13 mouse cellular contexts compared by ENCODE assay signal in the genomic region with DNA sequence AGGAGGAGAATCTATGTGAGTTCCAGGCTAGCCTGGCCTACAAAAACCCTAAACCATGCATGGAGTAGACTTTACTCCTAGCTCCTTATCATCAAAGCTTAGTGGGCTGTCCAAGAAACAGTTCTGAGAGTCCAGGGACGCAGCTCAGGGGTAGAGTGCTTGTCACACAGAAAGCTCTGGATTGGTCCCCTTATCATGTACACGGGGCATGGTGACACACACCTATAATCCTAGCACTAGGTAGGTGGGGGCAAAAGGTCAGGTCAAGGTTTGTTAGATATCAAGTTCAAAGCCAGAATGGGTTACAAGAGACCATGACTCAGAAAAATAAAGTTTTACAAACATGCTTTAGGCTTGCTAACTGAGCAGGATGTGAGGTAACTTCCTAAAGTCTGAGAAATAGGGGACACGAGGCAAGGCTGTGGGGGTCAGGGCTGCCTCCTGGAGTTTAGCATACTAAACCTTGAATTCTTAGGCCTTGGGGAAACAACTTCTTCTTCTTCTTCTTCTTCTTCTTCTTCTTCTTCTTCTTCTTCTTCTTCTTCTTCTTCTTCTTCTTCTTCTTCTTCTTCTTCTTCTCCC. TPM values are rescaled to one million over a fixed set of nuclear protein-coding genes. Genes with fewer than 3 reads are reported as not detected.
"Had no signal": no experiment of that assay in that cellular context is flagged by ENCODE, and none has a peak within 500 bp of the region (broad histone marks: within the 10 kb centered on the region; RNA-seq: fewer than 3 reads in every experiment).

No protein-coding gene starts in this region.

- H3K9me3 ChIP-seq: limb, embryonic 12.5 days; lung, embryonic 15.5 days; midbrain, embryonic 12.5 days; neural tube, embryonic 13.5 days had no signal

- H3K27ac ChIP-seq: limb, embryonic 12.5 days; liver, embryonic 14.5 days; lung, embryonic 15.5 days; macrophage; midbrain, embryonic 12.5 days; neural tube, embryonic 13.5 days had no signal

- H3K27me3 ChIP-seq: limb, embryonic 12.5 days; lung, embryonic 15.5 days; midbrain, embryonic 12.5 days; neural tube, embryonic 13.5 days had no signal

- H3K4me2 ChIP-seq: limb, embryonic 12.5 days; lung, embryonic 15.5 days; midbrain, embryonic 12.5 days; neural tube, embryonic 13.5 days had no signal

- H3K9ac ChIP-seq: limb, embryonic 12.5 days; liver, embryonic 14.5 days; lung, embryonic 15.5 days; midbrain, embryonic 12.5 days; neural tube, embryonic 13.5 days had no signal

- ATAC-seq: midbrain, embryonic 16.5 days had no signal

- DNase-seq: kidney, adult 8-10 months; kidney, postnatal 25 days; lung, postnatal 14 days; retina, postnatal 1 day; right cerebral cortex, postnatal 14 days had no signal

- H3K4me3 ChIP-seq: limb, embryonic 12.5 days; lung, embryonic 15.5 days; midbrain, embryonic 12.5 days; neural tube, embryonic 13.5 days had no signal

- H3K36me3 ChIP-seq: lung, embryonic 15.5 days had no signal

RNA-seq across cellular contexts. Expression of gene Cdc42ep2, which starts 37.3 kb away (rescaled TPM):
- total RNA-seq: megakaryocyte-erythroid progenitor cell, adult 5-6 weeks had no signal
